Mouse (Mus musculus) thymus, adult 2 months (tissue): ENCODE data around the gene Rims3.

Experiments
- CTCF ChIP-seq: fragments of 200-500 bp; IDR thresholded peaks from 2 replicates; pipeline ENCODE4 v1.5.1; 2012; ENCODE audit warnings: mild to moderate bottlenecking, control low read depth, low read length, moderate library complexity, borderline replicate concordance; ENCODE audit not compliant: control insufficient read depth, poor library complexity, insufficient read depth; ENCODE audit errors: extremely low read depth
- POLR2A ChIP-seq: fragments of 200-500 bp; IDR thresholded peaks from 2 replicates; pipeline ENCODE4 v1.6.1; 2012; ENCODE audit warnings: mild to moderate bottlenecking, low read length, control low read depth, moderate library complexity; ENCODE audit not compliant: control insufficient read depth, poor library complexity, insufficient read depth; ENCODE audit errors: extremely low read depth

GRCm38 (mm10) chr4:120880731-120881432 is 26.3 kb downstream of the Rims3 start:
- no peak for TF ChIP-seq CTCF
- TF ChIP-seq POLR2A = no peak
